Mouse (Mus musculus) left cerebral cortex, adult 2 months (tissue): ENCODE measurements at regions not wholly inside any gene's neighbourhood (a gene's known extent, or its start where the extent isn't known, plus 50 kb on each side); places are given as distances from the start of the nearest gene placed in this dataset.

Experiments used
- DNase-seq, 2 experiments: peaks; one replicate each; pipeline ENCODE4 v3.0.0; 2021 to 2022; ENCODE audit warnings: low spot score in 2 of 2, mixed read lengths in 1 of 2; ENCODE audit errors: extremely low spot score in 1 of 2
- H3K27ac ChIP-seq: fragments of 200-600 bp; 2 replicates; pipeline ENCODE4 v1.8.1; 2022
- H3K4me3 ChIP-seq: fragments of 200-600 bp; 2 replicates; pipeline ENCODE4 v1.8.1; 2022
- CTCF ChIP-seq: fragments of 200-600 bp; IDR thresholded peaks from 2 replicates; pipeline ENCODE4 v1.8.1; 2022; ENCODE audit warnings: antibody characterized with exemption, mild to moderate bottlenecking, moderate library complexity
- intact Hi-C: fragments of 180-260 bp; cut with DNase I; formaldehyde crosslinking; loops from one replicate; pipeline ENCODE4 v1.15.1; 2025

- no peak for DNase-seq
- H3K27ac ChIP-seq: no peak overlapping the region
- H3K4me3 ChIP-seq: no peak overlapping the region
- intact Hi-C loops: no loop called here
- no peak for TF ChIP-seq CTCF
Measured at GRCm38 (mm10) chr8:126877039-126877365, 68.6 kb downstream of the Tomm20 start.

GRCm38 (mm10) chr8:126876300-126877038, 69.2 kb downstream of the Tomm20 start:
- Histone ChIP-seq H3K27ac (no peak overlapping the region), H3K4me3 (no peak overlapping the region)
- TF ChIP-seq CTCF: no peak
- no peak for DNase-seq
- intact Hi-C loops: no loop called here

DNA sequence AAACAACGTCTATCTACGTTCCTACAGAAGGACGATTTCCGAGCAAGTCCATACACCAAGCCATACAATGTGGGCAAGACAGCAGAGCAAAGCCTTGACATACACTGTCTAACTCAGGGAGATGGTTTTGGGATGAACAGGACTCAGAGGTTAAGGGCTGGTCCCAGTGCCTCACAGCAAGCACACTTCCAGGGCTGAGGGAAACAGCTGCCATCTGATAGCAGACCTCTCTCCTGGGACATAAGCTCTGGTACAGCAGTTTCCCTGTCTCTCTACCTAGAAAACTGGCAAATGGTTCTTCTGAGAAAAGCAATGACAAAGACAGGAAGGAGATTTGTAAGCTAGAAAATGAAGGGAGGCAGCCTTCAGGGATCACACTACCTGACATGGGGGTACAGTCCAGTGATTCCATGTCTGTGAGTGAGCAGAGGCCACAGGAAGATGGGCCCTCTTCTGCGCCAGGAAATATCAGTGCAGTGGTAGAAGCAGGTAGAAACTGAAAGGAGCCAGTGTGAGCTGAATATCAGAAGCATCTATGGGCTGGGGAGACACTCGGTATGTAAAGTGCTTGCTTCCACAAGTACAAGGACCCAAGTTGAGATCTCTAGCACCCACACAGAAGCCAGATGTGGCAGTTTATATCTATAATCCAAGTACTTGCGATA, 70.0 kb downstream of the Tomm20 start:
- intact Hi-C loops: no loop called here
- no peak for TF ChIP-seq CTCF
- no peak overlapping the region for H3K27ac ChIP-seq
- DNase-seq: no peak
- no peak overlapping the region for H3K4me3 ChIP-seq

- no peak overlapping the region for H3K27ac ChIP-seq
- H3K4me3 ChIP-seq: no peak overlapping the region
- no peak for DNase-seq
- peak; percentile 31 for TF ChIP-seq CTCF
- intact Hi-C loops: no loop called here
Measured at GRCm38 (mm10) chr8:126874846-126875245, 70.8 kb downstream of the Tomm20 start.

DNA sequence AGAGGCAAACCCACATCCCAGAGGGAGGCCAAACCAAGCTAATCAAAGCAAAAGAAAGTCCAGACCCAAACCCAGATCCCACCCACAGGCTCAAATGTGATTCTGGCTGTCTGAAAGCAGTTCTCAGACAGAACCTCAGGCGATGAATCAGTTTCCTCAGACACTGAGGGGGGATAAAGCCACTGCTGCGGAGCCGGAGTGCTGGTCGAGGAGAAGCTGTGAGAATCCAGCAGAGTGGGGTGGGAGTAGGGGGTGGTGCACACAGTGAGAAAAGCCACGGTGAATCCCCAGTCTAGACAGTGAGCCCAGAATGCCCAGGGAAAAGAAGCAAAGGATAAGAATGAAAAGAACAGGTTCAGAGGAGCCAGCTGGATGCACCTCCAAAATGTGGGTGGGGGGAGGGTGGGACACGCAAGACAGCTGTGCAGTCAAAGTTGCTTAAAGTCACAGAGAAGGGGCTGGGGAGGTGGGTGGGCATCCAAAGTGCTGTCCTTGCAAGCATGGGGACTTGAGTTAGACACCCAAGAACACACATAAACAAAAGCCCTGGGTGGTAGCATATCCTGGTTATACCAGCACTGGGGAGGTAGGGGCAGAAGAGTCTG, 71.4 kb downstream of the Tomm20 start:
- intact Hi-C loops: no loop called here
- H3K27ac ChIP-seq: no peak overlapping the region
- TF ChIP-seq CTCF: no peak
- H3K4me3 ChIP-seq: no peak overlapping the region
- DNase-seq: no peak

- no peak for TF ChIP-seq CTCF
- intact Hi-C loops: no loop called here
- H3K4me3 ChIP-seq: no peak overlapping the region
- no peak for DNase-seq
- peak overlapping the region; percentile 5; the same call in 1 of the 2 replicates for H3K27ac ChIP-seq
Measured at GRCm38 (mm10) chr8:126873306-126873705, 72.3 kb downstream of the Tomm20 start.

DNA sequence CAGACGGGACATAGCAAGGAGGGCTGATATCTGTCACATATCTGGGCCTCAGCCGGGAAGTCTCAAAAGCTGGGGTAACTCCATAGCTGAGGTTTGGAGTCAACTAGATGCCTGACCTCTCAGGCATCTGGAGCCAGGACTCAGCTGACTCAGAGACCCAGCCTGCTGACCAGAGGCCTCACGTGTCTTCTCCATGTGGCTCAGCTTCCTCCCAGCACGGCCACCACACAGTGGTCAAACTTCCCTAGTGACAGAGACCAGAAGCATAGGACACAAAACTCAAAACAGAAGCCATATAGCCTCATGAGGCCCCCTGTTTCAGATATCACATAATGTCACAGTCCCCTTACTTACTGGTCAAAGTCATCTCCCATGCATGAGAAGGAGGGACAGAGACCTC, 73.1 kb downstream of the Tomm20 start:
- no peak for DNase-seq
- no peak overlapping the region for H3K4me3 ChIP-seq
- intact Hi-C loops: no loop called here
- TF ChIP-seq CTCF: no peak
- H3K27ac ChIP-seq: peak overlapping the region; percentile 16; the same call in 1 of the 2 replicates

- Histone ChIP-seq H3K4me3 (no peak overlapping the region), H3K27ac (peak overlapping the region; percentile 16; the same call in 1 of the 2 replicates)
- intact Hi-C loops: no loop called here
- TF ChIP-seq CTCF: no peak
- DNase-seq: no peak
Measured at GRCm38 (mm10) chr8:126872133-126872532, 73.5 kb downstream of the Tomm20 start.

GRCm38 (mm10) chr8:126869464-126869850, 76.2 kb downstream of the Tomm20 start:
- Histone ChIP-seq H3K4me3 (no peak overlapping the region), H3K27ac (no peak overlapping the region)
- no peak for TF ChIP-seq CTCF
- DNase-seq: no peak
- intact Hi-C loops: no loop called here

DNA sequence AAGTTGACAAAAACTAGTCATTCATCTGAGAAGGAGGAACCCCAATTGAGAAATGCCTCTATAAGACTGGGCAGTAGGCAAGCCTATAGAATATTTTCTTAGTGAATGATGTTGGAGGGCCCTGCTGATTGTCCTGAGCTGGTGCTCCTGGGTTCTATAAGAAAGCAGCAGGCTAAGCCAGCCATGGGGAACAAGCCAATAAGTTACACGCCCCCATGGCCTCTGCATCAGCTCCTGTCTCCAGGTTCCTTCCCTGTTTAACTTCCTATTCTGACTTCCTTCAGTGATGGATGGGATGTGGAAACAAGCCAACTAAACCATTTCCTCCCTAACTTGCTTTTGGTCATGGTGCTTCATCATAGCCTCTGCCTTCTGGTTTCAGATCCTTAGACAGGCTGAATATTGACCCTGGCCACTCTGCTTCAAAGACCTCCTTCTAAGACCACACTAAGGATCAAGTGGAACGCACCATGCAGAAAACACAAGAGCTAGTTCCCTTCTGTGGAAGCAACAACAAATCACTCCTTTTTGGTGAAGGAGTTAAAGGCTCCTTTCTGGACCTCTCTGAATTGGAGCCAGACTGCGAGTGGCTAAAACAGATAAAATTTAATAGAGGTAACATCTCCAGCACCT, 76.7 kb downstream of the Tomm20 start:
- H3K27ac ChIP-seq: no peak overlapping the region
- no peak for TF ChIP-seq CTCF
- H3K4me3 ChIP-seq: no peak overlapping the region
- DNase-seq: no peak
- intact Hi-C loops: no loop called here

DNA sequence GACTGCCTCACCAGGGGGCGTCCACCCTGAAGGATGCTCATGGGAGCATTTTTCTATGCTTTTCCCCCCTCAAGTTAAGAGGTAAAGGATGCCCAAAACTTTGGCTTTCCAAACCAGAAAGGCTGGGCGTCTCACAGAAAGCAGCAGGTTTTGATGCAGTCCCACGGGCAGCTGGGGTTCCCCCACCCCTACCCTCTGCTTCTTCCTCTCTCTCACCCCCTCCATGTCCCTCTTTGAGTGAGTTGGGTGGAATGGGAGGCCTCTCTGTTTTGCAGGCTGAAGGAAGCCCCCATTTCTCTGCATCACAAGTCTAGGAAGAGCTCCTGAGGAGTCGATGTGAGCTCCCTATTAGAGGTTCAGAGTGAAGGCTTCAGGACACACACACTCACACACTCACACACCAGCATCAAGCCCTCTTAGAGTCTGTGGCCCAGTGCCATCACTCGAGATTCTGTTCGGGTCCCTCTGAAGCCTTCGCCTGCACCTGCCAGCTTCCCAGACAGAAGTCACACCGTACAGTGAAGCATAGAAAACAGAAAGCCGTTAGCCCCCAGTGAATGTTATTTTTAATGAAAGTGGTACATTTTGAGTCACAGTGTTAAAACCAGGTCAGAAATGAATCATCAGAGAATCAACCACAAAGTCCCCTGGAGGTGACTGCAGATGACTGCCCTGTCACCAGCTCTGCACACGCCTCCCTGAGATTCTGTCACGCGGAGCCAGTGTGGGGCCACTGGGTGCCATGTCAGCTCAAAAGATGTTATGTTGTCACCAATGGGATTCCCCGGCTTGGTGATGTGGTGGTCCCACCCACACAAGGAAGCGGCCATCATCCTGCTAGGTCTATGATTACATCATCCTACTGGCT, 78.3 kb downstream of the Tomm20 start:
- no peak overlapping the region for H3K4me3 ChIP-seq
- intact Hi-C loops: no loop called here
- DNase-seq: no peak
- no peak overlapping the region for H3K27ac ChIP-seq
- TF ChIP-seq CTCF: no peak
